Mouse (Mus musculus) midbrain, embryonic 11.5 days (tissue): ENCODE data around the gene Ckap4. TPM values are rescaled to one million over a fixed set of nuclear protein-coding genes. Genes with fewer than 3 reads are reported as not detected.

Experiments
- ATAC-seq: fragments of 200-750 bp; cut with Nextera tagmentation; 2 replicates; pipeline ENCODE4 v1.8.0; 2017; ENCODE audit warnings: moderate TSS enrichment, moderate library complexity; ENCODE audit not compliant: low FRiP score
- DNase-seq: peaks from one replicate; pipeline ENCODE4 v3.0.0; 2015; ENCODE audit warnings: low spot score; ENCODE audit errors: missing footprints
- H3K27ac ChIP-seq: fragments of 300-500 bp; sonication (generic); 2 replicates; pipeline ENCODE4 v1.5.1; 2014; ENCODE audit warnings: low read depth, low read length
- H3K27me3 ChIP-seq: fragments of 300-500 bp; sonication (generic); 2 replicates; pipeline ENCODE4 v1.6.1; 2014; ENCODE audit warnings: mild to moderate bottlenecking, low read length, moderate library complexity, mixed read lengths; ENCODE audit not compliant: control insufficient read depth, insufficient read depth
- H3K36me3 ChIP-seq: fragments of 300-500 bp; sonication (generic); 2 replicates; pipeline ENCODE4 v1.6.1; 2014; ENCODE audit warnings: mild to moderate bottlenecking, low read length, moderate library complexity, mixed read lengths; ENCODE audit not compliant: control insufficient read depth, insufficient read depth
- H3K4me1 ChIP-seq: fragments of 300-500 bp; sonication (generic); 2 replicates; pipeline ENCODE4 v1.6.1; 2014; ENCODE audit warnings: low read length; ENCODE audit not compliant: control insufficient read depth, insufficient read depth
- H3K4me2 ChIP-seq: fragments of 300-500 bp; sonication (generic); 2 replicates; pipeline ENCODE4 v1.6.1; 2014; ENCODE audit warnings: mild to moderate bottlenecking, moderate library complexity
- H3K4me3 ChIP-seq: fragments of 300-500 bp; sonication (generic); 2 replicates; pipeline ENCODE4 v1.5.1; 2014; ENCODE audit warnings: low read depth, low read length
- H3K9ac ChIP-seq: fragments of 300-500 bp; sonication (generic); 2 replicates; pipeline ENCODE4 v1.6.1; 2014; ENCODE audit warnings: low read length
- H3K9me3 ChIP-seq: fragments of 300-500 bp; sonication (generic); 2 replicates; pipeline ENCODE4 v1.6.1; 2016; ENCODE audit warnings: low read length; ENCODE audit not compliant: control insufficient read depth
- WGBS: fragments of 180-500 bp; shearing (Covaris S2); extraction: QIAGEN DNeasy Blood & Tissue Kit; methylation state at CpG from one replicate; pipeline ENCODE4 v1.1.7; 2014; 5-methylcytosine and 5-hydroxymethylcytosine counted together
- polyA plus RNA-seq: library from polyadenylated mRNA; unstranded; fragments of >200 nt; fragmentation: Nextera tagmentation; extraction: Ambion mirVana; gene quantifications from 2 replicates; pipeline ENCODE4 v1.2.1, GENCODE M21; 2014

Gene Ckap4
- 83.6 and 89.2 TPM in 2 replicates for polyA plus RNA-seq

GRCm38 (mm10) chr10:84533912-84534671, at the start of gene Ckap4:
TSS of gene Ckap4 (minus strand) at chr10:84534062.
- ATAC-seq (peak; percentile 92), DNase-seq (peak; percentile 96)
- Histone ChIP-seq H3K27ac (peak within 1 kb of the TSS; percentile 90), H3K36me3 (no peaks in the 10 kb centered on the region; the same call in 1 of the 2 replicates), H3K4me1 (peaks cover 28% of the 10 kb centered on the region), H3K9me3 (no peaks in the 10 kb centered on the region), H3K4me3 (peak within 1 kb of the TSS; percentile 89), H3K27me3 (no peaks in the 10 kb centered on the region), H3K9ac (peak within 1 kb of the TSS; percentile 98), H3K4me2 (peak within 1 kb of the TSS; percentile 61)
- WGBS = 2% methylated on average over 30 of the region's 64 CpGs

GRCm38 (mm10) chr10:84582236-84582635, 48.4 kb upstream of the Ckap4 start:
- no peaks in the 10 kb centered on the region for H3K36me3 ChIP-seq
- no peaks in the 10 kb centered on the region for H3K27me3 ChIP-seq
- H3K4me2 ChIP-seq = no peak overlapping the region
- ATAC-seq (no peak), DNase-seq (no peak)
- no peaks in the 10 kb centered on the region for H3K9me3 ChIP-seq
- no peak overlapping the region for H3K27ac ChIP-seq
- 82% methylated on average over 7 of the region's 7 CpGs for WGBS
- H3K4me3 ChIP-seq = no peak overlapping the region
- H3K9ac ChIP-seq = no peak overlapping the region
- H3K4me1 ChIP-seq = peaks cover 5% of the 10 kb centered on the region

GRCm38 (mm10) chr10:84581191-84581590, 47.3 kb upstream of the Ckap4 start:
- no peaks in the 10 kb centered on the region for H3K27me3 ChIP-seq
- 83% methylated on average over 8 of the region's 8 CpGs for WGBS
- no peak overlapping the region for H3K4me2 ChIP-seq
- no peak overlapping the region for H3K9ac ChIP-seq
- H3K9me3 ChIP-seq = no peaks in the 10 kb centered on the region
- H3K4me1 ChIP-seq = peaks cover 6% of the 10 kb centered on the region
- no peak overlapping the region for H3K27ac ChIP-seq
- H3K4me3 ChIP-seq = no peak overlapping the region
- DNase-seq (no peak), ATAC-seq (no peak)
- no peaks in the 10 kb centered on the region for H3K36me3 ChIP-seq

- Histone ChIP-seq H3K9ac (no peak overlapping the region), H3K4me1 (peaks cover 6% of the 10 kb centered on the region), H3K36me3 (no peaks in the 10 kb centered on the region), H3K27ac (no peak overlapping the region), H3K4me2 (no peak overlapping the region), H3K27me3 (no peaks in the 10 kb centered on the region), H3K9me3 (no peaks in the 10 kb centered on the region), H3K4me3 (no peak overlapping the region)
- DNase-seq (no peak), ATAC-seq (no peak)
- WGBS = 86% methylated on average over 2 of the region's 2 CpGs
Measured at GRCm38 (mm10) chr10:84579527-84579926, 45.7 kb upstream of the Ckap4 start.

- H3K4me3 ChIP-seq = no peak overlapping the region
- H3K9me3 ChIP-seq = no peaks in the 10 kb centered on the region
- 86% methylated on average over 10 of the region's 10 CpGs for WGBS
- ATAC-seq (no peak), DNase-seq (no peak)
- peaks cover 6% of the 10 kb centered on the region for H3K4me1 ChIP-seq
- no peak overlapping the region for H3K4me2 ChIP-seq
- no peaks in the 10 kb centered on the region for H3K27me3 ChIP-seq
- no peak overlapping the region for H3K9ac ChIP-seq
- no peak overlapping the region for H3K27ac ChIP-seq
- no peaks in the 10 kb centered on the region for H3K36me3 ChIP-seq
Measured at GRCm38 (mm10) chr10:84578738-84579137, 44.9 kb upstream of the Ckap4 start.

- WGBS = 5% methylated on average over 38 of the region's 38 CpGs
- Histone ChIP-seq H3K27ac (no peak overlapping the region), H3K4me3 (peak overlapping the region; percentile 78), H3K27me3 (no peaks in the 10 kb centered on the region), H3K9me3 (no peaks in the 10 kb centered on the region), H3K36me3 (no peaks in the 10 kb centered on the region), H3K9ac (peak overlapping the region; percentile 69), H3K4me2 (peak overlapping the region; percentile 99), H3K4me1 (peaks cover 6% of the 10 kb centered on the region)
- no peak for DNase-seq
- peak; percentile 63; the same call in 1 of the 2 replicates for ATAC-seq
Measured at GRCm38 (mm10) chr10:84577071-84577727, 43.3 kb upstream of the Ckap4 start.

- WGBS = under 1% methylated on average over 46 of the region's 46 CpGs
- peaks cover 6% of the 10 kb centered on the region for H3K4me1 ChIP-seq
- H3K27ac ChIP-seq = 0 out of 2 replicates have a peak within 1 kb of the TSS, but pooled peaks have one; percentile 35
- peak; percentile 99 for DNase-seq
- peak within 1 kb of the TSS; percentile 99 for H3K4me2 ChIP-seq
- ATAC-seq = peak; percentile 99
- H3K9me3 ChIP-seq = no peaks in the 10 kb centered on the region
- H3K4me3 ChIP-seq = peak within 1 kb of the TSS; percentile 78
- no peaks in the 10 kb centered on the region for H3K36me3 ChIP-seq
- no peaks in the 10 kb centered on the region for H3K27me3 ChIP-seq
- H3K9ac ChIP-seq = peak within 1 kb of the TSS; percentile 69
Measured at GRCm38 (mm10) chr10:84576395-84577070, 42.7 kb upstream of the Ckap4 start, which contains the start of gene Tcp11l2. TSS of gene Tcp11l2 (plus strand) at chr10:84576626.

GRCm38 (mm10) chr10:84576029-84576394, 42.1 kb upstream of the Ckap4 start:
- H3K4me1 ChIP-seq = peaks cover 6% of the 10 kb centered on the region
- no peak overlapping the region for H3K27ac ChIP-seq
- H3K4me3 ChIP-seq = peak overlapping the region; percentile 78
- H3K4me2 ChIP-seq = peak overlapping the region; percentile 99
- H3K9ac ChIP-seq = peak overlapping the region; percentile 1; the same call in 1 of the 2 replicates
- no peak for DNase-seq
- H3K27me3 ChIP-seq = no peaks in the 10 kb centered on the region
- H3K36me3 ChIP-seq = no peaks in the 10 kb centered on the region
- WGBS = 1% methylated on average over 14 of the region's 14 CpGs
- H3K9me3 ChIP-seq = no peaks in the 10 kb centered on the region
- peak; percentile 73 for ATAC-seq
